Mouse (Mus musculus) hindbrain, embryonic 10.5 days (tissue): ENCODE measurements around the gene Irak1bp1. TPM values are rescaled to one million over a fixed set of nuclear protein-coding genes. Genes with fewer than 3 reads are reported as not detected.

Experiments
- DNase-seq: peaks from one replicate; pipeline ENCODE4 v3.0.0-alpha.2; 2017; ENCODE audit warnings: low spot score
- H3K27ac ChIP-seq: fragments of 300-500 bp; sonication (generic); 2 replicates; pipeline ENCODE4 v1.5.1; 2016; ENCODE audit warnings: mild to moderate bottlenecking, moderate library complexity
- H3K27me3 ChIP-seq: fragments of 300-500 bp; sonication (generic); 2 replicates; pipeline ENCODE4 v1.6.1; 2016; ENCODE audit warnings: mild to moderate bottlenecking; ENCODE audit not compliant: poor library complexity, insufficient read depth, severe bottlenecking
- H3K36me3 ChIP-seq: fragments of 300-500 bp; sonication (generic); 2 replicates; pipeline ENCODE4 v1.6.1; 2016; ENCODE audit warnings: mild to moderate bottlenecking, moderate library complexity
- H3K4me1 ChIP-seq: fragments of 300-500 bp; sonication (generic); replicated peaks from 2 replicates; pipeline ENCODE4 v1.6.1; 2016; ENCODE audit warnings: mild to moderate bottlenecking
- H3K4me3 ChIP-seq: fragments of 300-500 bp; sonication (generic); 2 replicates; pipeline ENCODE4 v1.5.1; 2016; ENCODE audit warnings: mild to moderate bottlenecking, moderate library complexity
- H3K9me3 ChIP-seq: fragments of 300-500 bp; sonication (generic); 2 replicates; pipeline ENCODE4 v1.6.1; 2016; ENCODE audit warnings: mild to moderate bottlenecking, moderate library complexity
- WGBS: fragments of 180-500 bp; shearing (Covaris S2); methylation state at CpG from one replicate; pipeline ENCODE4 v1.1.7; 2016; 5-methylcytosine and 5-hydroxymethylcytosine counted together
- polyA plus RNA-seq: library from polyadenylated mRNA; unstranded; fragments of >200 nt; fragmentation: Nextera tagmentation; extraction: Ambion mirVana; gene quantifications from 2 replicates; pipeline ENCODE4 v1.2.1, GENCODE M21; 2016

Gene Irak1bp1
- polyA plus RNA-seq: 20.1 and 21.1 TPM in 2 replicates

- H3K36me3 ChIP-seq: peaks cover 10% of the 10 kb centered on the region; the same call in 1 of the 2 replicates
- 13% methylated on average over 20 of the region's 20 CpGs for WGBS
- H3K27ac ChIP-seq: peak within 1 kb of the TSS; percentile 96
- H3K27me3 ChIP-seq: no peaks in the 10 kb centered on the region
- DNase-seq: peak; percentile 34
- peak within 1 kb of the TSS; percentile 79 for H3K4me3 ChIP-seq
- no peaks in the 10 kb centered on the region for H3K9me3 ChIP-seq
- H3K4me1 ChIP-seq: peaks cover 15% of the 10 kb centered on the region
These were observed at the start of gene Irak1bp1 for GRCm38 (mm10) chr9:82829007-82829689. Irak1bp1 (plus strand) TSS chr9:82829540.

DNA sequence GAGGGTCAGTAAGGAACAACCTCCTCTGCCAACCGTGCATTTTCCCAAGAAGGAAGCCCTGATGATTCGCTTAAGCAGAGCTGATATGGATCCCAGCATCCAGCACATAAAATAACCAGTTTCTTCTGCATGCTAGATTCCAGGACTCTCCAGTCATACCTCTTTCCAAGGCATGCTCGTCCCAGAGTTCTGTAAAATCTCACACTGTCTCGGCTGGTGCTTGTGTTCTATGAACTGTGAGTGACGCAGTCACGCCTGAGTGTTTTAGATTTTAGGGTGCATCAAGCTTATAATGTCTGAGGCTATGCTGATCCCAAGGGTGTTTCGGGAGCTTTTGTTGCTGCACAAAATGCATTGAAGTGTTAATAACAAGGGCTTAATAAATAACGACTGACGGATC lies 41.0 kb upstream of the Irak1bp1 start:
- DNase-seq: no peak
- Histone ChIP-seq H3K4me1 (no peaks in the 10 kb centered on the region), H3K27me3 (no peaks in the 10 kb centered on the region), H3K4me3 (no peak overlapping the region), H3K9me3 (no peaks in the 10 kb centered on the region), H3K36me3 (no peaks in the 10 kb centered on the region), H3K27ac (no peak overlapping the region)
- WGBS: 71% methylated on average over 9 of the region's 9 CpGs

- Histone ChIP-seq H3K36me3 (no peaks in the 10 kb centered on the region), H3K4me1 (no peaks in the 10 kb centered on the region), H3K27me3 (no peaks in the 10 kb centered on the region), H3K4me3 (no peak overlapping the region), H3K27ac (no peak overlapping the region), H3K9me3 (no peaks in the 10 kb centered on the region)
- no peak for DNase-seq
- WGBS: 88% methylated on average over 8 of the region's 8 CpGs
These were observed 29.0 kb upstream of the Irak1bp1 start for GRCm38 (mm10) chr9:82800360-82800759.

DNA sequence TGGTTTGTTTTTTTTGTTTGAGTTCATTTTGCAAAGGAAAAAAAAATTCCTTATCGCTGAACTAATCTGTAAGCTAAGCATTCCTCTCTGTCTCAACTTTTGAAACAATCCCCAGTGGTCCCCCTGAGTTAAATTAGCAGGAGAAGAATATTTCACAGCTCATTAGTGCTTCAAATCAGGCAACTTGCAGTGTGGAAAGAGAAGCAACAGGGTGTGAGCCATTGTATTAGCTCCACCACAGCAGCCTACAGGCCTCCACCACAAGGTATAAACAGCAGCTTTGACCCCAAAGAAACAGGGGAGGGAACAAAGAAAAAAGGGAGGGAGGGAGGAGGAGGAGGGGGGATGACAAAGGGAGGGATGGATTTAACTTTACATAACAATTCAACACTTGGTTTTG lies 22.2 kb upstream of the Irak1bp1 start:
- H3K27me3 ChIP-seq: no peaks in the 10 kb centered on the region
- no peaks in the 10 kb centered on the region for H3K9me3 ChIP-seq
- 6% methylated on average over 1 of the region's 1 CpGs for WGBS
- H3K4me3 ChIP-seq: no peak overlapping the region
- peaks cover 15% of the 10 kb centered on the region for H3K4me1 ChIP-seq
- no peak overlapping the region for H3K27ac ChIP-seq
- no peaks in the 10 kb centered on the region for H3K36me3 ChIP-seq
- DNase-seq: no peak

GRCm38 (mm10) chr9:82807635-82808034 lies 21.7 kb upstream of the Irak1bp1 start:
- Histone ChIP-seq H3K9me3 (no peaks in the 10 kb centered on the region), H3K27me3 (no peaks in the 10 kb centered on the region), H3K36me3 (no peaks in the 10 kb centered on the region), H3K4me3 (no peak overlapping the region), H3K4me1 (peaks cover 15% of the 10 kb centered on the region), H3K27ac (peak overlapping the region; percentile 50; the same call in 1 of the 2 replicates)
- no peak for DNase-seq
- WGBS: 39% methylated on average over 5 of the region's 5 CpGs

DNA sequence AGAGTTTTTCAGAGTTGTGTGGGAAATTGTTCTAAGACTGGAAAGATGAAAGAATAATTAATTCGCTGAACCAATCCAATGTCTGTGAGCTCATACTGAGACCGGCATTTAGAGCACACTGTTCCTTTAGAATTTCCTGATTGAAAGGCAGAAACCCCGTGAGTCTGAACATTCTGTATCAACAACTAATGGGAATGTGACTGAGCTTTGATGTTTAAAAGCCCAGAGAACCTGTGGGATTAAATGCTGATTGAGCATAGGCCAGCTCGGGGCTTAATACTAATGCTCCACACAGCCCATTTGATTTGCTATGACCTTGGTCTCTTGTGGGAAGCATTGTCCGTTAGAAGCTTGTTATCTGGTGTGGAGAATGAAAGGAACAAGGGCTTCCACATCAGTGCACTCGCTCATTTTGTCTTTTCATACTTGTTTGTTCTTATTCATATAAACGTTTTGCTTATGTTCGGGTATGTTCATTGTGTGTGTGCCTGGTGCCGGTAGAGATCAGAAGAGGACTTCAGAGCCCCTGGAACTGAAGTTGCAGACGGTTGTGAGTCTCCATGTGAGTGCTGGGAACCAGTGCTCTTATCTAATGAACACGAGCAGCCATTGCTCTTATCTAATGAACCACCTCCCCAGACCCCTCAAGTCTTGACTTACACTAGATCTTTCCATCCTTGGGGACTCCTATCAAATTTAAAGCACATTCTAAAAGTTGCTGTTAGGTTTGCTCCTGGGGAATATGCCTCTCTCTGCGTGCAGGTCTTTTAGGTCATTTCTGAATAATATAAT lies 17.0 kb upstream of the Irak1bp1 start:
- Histone ChIP-seq H3K9me3 (no peaks in the 10 kb centered on the region), H3K27me3 (no peaks in the 10 kb centered on the region), H3K27ac (no peak overlapping the region), H3K4me3 (no peak overlapping the region), H3K4me1 (peaks cover 6% of the 10 kb centered on the region), H3K36me3 (no peaks in the 10 kb centered on the region)
- WGBS: 77% methylated on average over 12 of the region's 12 CpGs
- DNase-seq: no peak

GRCm38 (mm10) chr9:82814536-82814935 lies 14.8 kb upstream of the Irak1bp1 start:
- H3K36me3 ChIP-seq: no peaks in the 10 kb centered on the region
- no peak overlapping the region for H3K27ac ChIP-seq
- no peak overlapping the region for H3K4me3 ChIP-seq
- no peak for DNase-seq
- H3K4me1 ChIP-seq: no peaks in the 10 kb centered on the region
- H3K27me3 ChIP-seq: no peaks in the 10 kb centered on the region
- WGBS: 63% methylated on average over 3 of the region's 3 CpGs
- no peaks in the 10 kb centered on the region for H3K9me3 ChIP-seq

- H3K9me3 ChIP-seq: no peaks in the 10 kb centered on the region
- H3K4me3 ChIP-seq: no peak overlapping the region
- H3K27me3 ChIP-seq: no peaks in the 10 kb centered on the region
- no peak overlapping the region for H3K27ac ChIP-seq
- DNase-seq: no peak
- H3K36me3 ChIP-seq: no peaks in the 10 kb centered on the region
- no peaks in the 10 kb centered on the region for H3K4me1 ChIP-seq
These were observed 14.0 kb upstream of the Irak1bp1 start for GRCm38 (mm10) chr9:82815257-82815785.

- H3K27ac ChIP-seq: no peak overlapping the region
- 92% methylated on average over 6 of the region's 6 CpGs for WGBS
- no peaks in the 10 kb centered on the region for H3K27me3 ChIP-seq
- peaks cover 15% of the 10 kb centered on the region for H3K4me1 ChIP-seq
- no peak for DNase-seq
- no peak overlapping the region for H3K4me3 ChIP-seq
- no peaks in the 10 kb centered on the region for H3K36me3 ChIP-seq
- H3K9me3 ChIP-seq: no peaks in the 10 kb centered on the region
These were observed 2.9 kb upstream of the Irak1bp1 start for GRCm38 (mm10) chr9:82826426-82826825.

- under 1% methylated on average over 65 of the region's 65 CpGs for WGBS
- Histone ChIP-seq H3K4me3 (peak overlapping the region; percentile 79), H3K27ac (peak overlapping the region; percentile 96), H3K27me3 (no peaks in the 10 kb centered on the region), H3K4me1 (peaks cover 15% of the 10 kb centered on the region), H3K36me3 (peaks cover 10% of the 10 kb centered on the region; the same call in 1 of the 2 replicates), H3K9me3 (no peaks in the 10 kb centered on the region)
- peak; percentile 94 for DNase-seq
These were observed 522 bp downstream of the Irak1bp1 start for GRCm38 (mm10) chr9:82829693-82830430.

GRCm38 (mm10) chr9:82831891-82832290 lies 2.6 kb downstream of the Irak1bp1 start:
- 67% methylated on average over 4 of the region's 4 CpGs for WGBS
- H3K27me3 ChIP-seq: no peaks in the 10 kb centered on the region
- H3K4me1 ChIP-seq: peaks cover 15% of the 10 kb centered on the region
- H3K9me3 ChIP-seq: no peaks in the 10 kb centered on the region
- H3K36me3 ChIP-seq: peaks cover 10% of the 10 kb centered on the region; the same call in 1 of the 2 replicates
- H3K27ac ChIP-seq: no peak overlapping the region
- no peak for DNase-seq
- no peak overlapping the region for H3K4me3 ChIP-seq

DNA sequence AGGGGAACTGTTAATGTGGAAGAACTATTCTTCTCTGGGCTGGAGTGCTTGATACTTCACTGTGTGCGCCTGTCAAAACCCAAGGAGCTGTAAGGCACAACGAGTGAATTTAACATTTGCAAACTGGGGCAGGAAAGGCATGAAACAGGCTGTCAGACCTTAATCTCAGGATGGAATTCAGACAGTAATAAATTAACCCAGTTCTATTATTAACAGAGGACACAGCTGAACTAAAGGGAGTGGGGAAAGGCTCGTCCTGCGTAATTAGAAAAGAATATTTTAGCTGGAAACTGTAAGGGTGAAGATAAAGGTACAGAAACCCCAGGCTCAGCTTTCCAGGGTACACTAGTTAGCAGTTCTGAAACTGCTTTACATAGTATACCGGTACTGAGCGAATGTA lies 6.6 kb downstream of the Irak1bp1 start:
- WGBS: 87% methylated on average over 6 of the region's 6 CpGs
- Histone ChIP-seq H3K9me3 (no peaks in the 10 kb centered on the region), H3K4me1 (0 out of 2 replicates have a peak, but pooled peaks cover 3% of the 10 kb centered on the region), H3K36me3 (peaks cover 36% of the 10 kb centered on the region), H3K27ac (no peak overlapping the region), H3K4me3 (no peak overlapping the region), H3K27me3 (no peaks in the 10 kb centered on the region)
- no peak for DNase-seq
